Mouse (Mus musculus): ENCODE measurements at regions not wholly inside any gene's neighbourhood (a gene's known extent, or its start where the extent isn't known, plus 50 kb on each side); places are given as distances from the start of the nearest gene placed in this dataset.
A peak's percentile ranks its signal among the peaks of the same experiment; 100 is the strongest.

- no peak for DNase-seq (ENCODE audit: low read depth, low spot score)
Measured at GRCm38 (mm10) chr12:16075962-16076361, 259.2 kb upstream of the Trib2 start.

GRCm38 (mm10) chr12:16068940-16069339 lies 252.2 kb upstream of the Trib2 start:
- DNase-seq (ENCODE audit: low read depth, low spot score), result no peak

GRCm38 (mm10) chr12:16062689-16063088 lies 246.0 kb upstream of the Trib2 start:
- DNase-seq (ENCODE audit: low read depth, low spot score), result no peak

- no peak for DNase-seq (ENCODE audit: low read depth, low spot score)
Measured at GRCm38 (mm10) chr12:16060461-16060860, 243.7 kb upstream of the Trib2 start.

GRCm38 (mm10) chr12:16058255-16058654 lies 241.5 kb upstream of the Trib2 start:
- no peak for DNase-seq (ENCODE audit: low read depth, low spot score)

DNA sequence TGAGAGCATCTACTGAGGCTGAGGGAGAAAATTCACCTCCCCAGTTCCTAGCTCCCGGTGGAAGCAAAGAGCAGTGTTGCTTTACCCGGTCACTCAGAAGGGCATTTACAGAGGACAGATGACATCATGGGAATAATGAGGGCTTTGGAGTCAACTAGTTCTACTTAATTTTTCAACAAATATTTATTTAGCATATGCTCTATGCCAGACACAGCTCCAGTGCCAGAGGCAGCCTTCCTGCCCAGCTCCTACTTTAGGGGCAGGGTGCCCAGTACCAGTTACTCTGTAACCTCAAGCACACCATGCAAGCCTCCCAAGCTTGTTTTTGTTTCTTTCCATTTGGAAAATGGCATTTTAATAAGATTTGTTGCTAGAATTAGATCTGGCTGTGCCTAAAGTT lies 240.1 kb upstream of the Trib2 start:
- DNase-seq (ENCODE audit: low read depth, low spot score), result no peak

- no peak for DNase-seq (ENCODE audit: low read depth, low spot score)
Measured at GRCm38 (mm10) chr12:16056216-16056615, 239.5 kb upstream of the Trib2 start.

DNA sequence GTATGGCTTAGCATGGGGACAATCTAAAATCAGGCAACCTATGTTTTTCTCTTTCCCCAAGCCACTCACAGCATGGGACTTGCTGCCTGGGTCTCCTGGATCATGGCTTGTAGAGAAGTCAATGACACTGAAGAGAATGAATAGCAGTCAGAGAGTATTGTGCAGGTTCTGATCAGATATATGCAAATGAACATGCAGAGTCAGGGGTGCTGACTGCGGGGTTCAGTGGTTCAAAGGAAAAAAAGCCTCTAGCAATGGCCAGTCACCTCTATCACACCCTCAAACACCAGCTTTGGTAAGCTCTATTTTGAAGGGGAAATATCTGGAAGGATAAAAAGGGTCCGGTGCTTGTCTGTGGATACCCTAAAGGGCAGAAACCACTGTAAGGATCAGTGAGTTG lies 237.9 kb upstream of the Trib2 start:
- DNase-seq (ENCODE audit: low read depth, low spot score), result no peak

DNA sequence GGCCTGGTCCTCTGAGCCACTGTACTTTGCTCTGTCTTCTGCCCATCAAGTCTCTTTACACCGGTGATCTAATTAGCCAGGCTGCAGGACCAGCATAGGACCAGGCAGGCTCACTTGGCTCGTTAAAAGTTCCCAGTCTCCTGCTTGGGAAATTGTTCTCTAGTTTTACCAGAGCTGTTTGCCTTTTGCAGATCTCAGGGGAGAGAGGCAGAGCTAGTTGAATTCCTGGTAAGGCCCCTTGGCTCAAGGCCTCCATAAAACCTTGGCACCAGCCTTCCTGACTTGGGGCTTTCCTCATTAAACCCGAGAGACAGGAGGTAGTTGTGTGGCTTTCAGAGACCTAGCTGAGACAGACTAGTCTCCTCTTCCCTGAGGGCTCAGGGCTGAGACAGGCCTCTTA lies 237.0 kb upstream of the Trib2 start:
- DNase-seq (ENCODE audit: low read depth, low spot score), result no peak

DNA sequence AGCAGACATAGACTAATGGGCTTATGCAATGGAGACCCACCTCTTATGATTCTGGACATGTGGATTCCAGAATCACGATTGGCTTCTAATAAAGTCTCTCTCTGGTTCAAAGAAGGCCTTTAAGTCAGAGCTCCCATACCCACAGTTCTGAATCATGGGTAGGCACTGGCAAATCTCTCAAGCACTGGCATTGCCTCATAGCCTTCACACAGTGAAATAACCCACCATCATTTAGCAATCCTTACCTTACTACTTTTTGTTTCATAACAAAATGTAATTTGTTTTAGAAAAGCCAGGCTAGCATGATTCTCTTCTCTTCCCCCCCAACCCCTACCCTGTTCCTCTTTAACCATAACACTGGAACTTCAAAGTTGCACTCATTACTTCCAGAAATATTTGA lies 236.3 kb upstream of the Trib2 start:
- DNase-seq (ENCODE audit: low read depth, low spot score), result no peak

- peak; percentile 14 for DNase-seq (ENCODE audit: low read depth, low spot score)
Measured at GRCm38 (mm10) chr12:16052353-16052752, 235.6 kb upstream of the Trib2 start.

DNA sequence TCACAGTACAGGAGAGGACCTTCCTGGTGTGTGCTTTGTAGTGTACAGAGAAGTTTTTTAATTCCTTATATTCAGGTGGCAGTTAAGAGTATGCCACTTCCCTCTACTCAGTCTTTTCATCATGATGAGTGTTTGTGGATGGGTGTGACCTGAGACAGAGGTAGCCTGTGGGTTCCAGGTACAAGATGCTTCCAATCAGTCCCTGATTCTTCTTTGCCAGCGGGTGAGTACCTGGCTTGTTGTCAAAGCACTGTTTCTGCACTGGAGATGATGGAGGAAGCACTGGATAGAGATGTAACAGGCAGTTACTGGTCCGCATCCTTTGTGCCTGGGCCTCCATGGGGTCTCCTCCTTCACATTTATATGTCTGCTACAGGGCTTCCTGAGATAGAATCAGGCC lies 234.7 kb upstream of the Trib2 start:
- DNase-seq (ENCODE audit: low read depth, low spot score), result no peak

GRCm38 (mm10) chr12:16049545-16049944 lies 232.8 kb upstream of the Trib2 start:
- DNase-seq (ENCODE audit: low read depth, low spot score), result no peak

- no peak for DNase-seq (ENCODE audit: low read depth, low spot score)
Measured at GRCm38 (mm10) chr12:16046643-16047042, 229.9 kb upstream of the Trib2 start.

DNA sequence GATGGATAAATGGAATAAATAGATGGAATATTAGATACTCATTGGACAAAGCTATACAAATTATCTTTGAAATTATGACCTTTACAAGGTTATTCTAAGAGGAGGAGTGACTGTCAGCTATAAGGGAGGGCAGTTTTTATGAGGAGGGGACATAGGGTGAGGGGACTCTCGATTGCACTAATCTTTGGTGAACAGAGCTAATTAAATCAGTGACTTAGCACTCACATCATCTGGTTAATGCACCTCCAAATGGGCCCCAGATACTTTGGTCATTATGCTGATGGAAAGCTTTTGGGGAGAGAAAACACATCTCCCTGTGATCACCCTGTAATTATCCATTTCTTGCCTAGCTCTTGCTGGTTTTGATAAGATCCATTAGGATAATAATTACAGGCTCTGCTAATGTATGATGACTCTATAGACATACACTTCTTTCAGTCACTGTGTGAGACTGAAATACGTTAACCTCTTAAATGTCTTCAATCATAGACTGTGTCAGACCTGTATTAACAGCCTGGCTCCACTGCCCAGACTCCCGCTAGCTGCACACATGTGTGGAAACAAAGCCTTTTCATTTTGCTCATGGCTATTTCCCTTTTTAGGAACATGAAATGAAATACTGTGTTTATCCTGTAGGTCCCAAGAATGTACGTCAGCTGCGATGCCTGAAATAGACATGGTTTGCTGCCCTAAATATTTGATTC lies 229.2 kb upstream of the Trib2 start:
- DNase-seq (ENCODE audit: low read depth, low spot score), result no peak

GRCm38 (mm10) chr12:16043466-16044214 lies 226.9 kb upstream of the Trib2 start:
- no peak for DNase-seq (ENCODE audit: low read depth, low spot score)

- DNase-seq (ENCODE audit: low read depth, low spot score), result no peak
Measured at GRCm38 (mm10) chr12:16042362-16042761, 225.6 kb upstream of the Trib2 start.

DNA sequence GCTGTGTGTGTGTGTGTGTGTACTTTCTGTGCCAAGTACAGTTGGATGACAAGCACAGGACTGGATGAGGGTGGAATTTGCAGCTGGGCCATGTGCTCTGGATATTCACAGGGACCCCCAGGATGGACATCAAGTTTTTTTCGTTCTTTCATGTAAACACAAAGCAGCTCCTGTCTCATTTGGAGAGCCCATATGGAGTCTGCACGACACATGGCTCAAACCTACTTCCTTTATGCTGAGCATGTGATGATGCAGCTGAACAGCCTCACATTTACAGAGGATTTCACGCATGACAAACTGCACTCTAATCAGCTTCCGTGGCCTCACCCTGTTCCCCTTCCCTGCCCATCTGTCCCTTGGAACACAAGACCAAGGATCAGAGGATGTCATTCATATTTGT lies 224.4 kb upstream of the Trib2 start:
- no peak for DNase-seq (ENCODE audit: low read depth, low spot score)

- no peak for DNase-seq (ENCODE audit: low read depth, low spot score)
Measured at GRCm38 (mm10) chr12:16035551-16035950, 218.8 kb upstream of the Trib2 start.

DNA sequence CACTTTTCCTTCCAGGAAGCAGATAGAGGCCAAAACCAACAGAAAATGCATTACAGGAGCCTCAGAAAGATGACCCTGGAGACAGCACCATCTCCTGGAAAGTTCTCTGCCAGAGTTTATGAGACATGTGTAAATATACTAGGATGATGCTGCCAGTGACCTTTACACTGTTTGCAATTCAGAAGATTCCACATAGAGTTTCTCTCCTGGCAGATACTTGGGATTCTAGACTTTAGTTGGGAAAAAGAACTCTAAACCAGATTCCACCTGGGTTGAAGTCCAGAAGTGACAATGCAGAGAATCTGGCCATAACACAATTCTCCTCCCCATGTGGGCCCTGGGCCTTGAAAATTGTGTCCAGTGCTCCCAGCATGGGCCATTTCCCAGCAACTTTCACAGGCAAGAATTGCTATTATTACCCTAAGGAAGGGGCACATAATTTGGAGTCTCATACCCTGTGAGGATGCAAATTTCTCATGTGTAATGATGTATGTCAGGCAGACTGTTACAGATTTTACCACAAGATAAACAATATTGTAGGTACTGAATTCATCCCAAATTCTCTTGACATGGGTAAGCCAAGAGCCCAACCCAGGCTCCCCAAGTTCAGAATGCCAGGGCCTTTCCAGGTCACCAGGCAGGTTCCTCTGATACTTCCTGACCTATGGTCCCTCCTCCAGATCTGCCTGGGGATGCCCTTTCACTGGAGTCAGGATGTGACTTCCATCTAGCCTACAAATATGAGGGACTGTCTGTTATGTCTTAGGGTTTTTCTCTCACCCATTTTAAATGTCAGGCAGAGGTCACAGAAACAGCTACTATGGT lies 218.2 kb upstream of the Trib2 start:
- no peak for DNase-seq (ENCODE audit: low read depth, low spot score)

- no peak for DNase-seq (ENCODE audit: low read depth, low spot score)
Measured at GRCm38 (mm10) chr12:16026654-16027053, 209.9 kb upstream of the Trib2 start.

DNA sequence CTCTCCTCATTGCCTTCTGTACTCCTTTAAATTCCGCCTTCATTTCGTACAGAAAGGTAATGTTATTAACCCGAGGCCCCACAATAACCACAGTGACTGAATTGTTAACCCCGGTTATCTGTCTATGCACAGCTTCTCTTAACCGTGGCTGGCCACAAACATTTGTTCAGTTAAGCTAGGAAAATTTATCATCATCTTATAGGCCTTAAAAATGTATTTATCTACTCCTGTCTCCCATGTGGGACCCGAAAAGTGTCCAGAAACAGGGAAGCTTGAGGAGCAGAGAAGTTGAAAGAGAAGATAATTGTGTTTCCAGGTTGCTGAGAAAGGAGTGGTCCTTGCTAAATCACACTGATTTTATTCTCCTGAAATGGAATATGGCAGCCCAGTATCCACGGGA lies 206.6 kb upstream of the Trib2 start:
- DNase-seq (ENCODE audit: low read depth, low spot score), result no peak
